Mouse (Mus musculus) MEL (cell line): Measurements from ENCODE around the gene Syne2. TPM values are rescaled to one million over a fixed set of nuclear protein-coding genes. Genes with fewer than 3 reads are reported as not detected.

Source experiments
- DNase-seq: peaks from one replicate; pipeline ENCODE4 v3.0.0; 2011; ENCODE audit warnings: low read depth, low spot score
- H3K27ac ChIP-seq: 2 replicates; pipeline ENCODE4 v1.5.1; 2012; ENCODE audit warnings: low read depth, mild to moderate bottlenecking, control low read depth, low read length, moderate library complexity; ENCODE audit not compliant: control insufficient read depth
- H3K27me3 ChIP-seq, 2 experiments: fragments of 150-350 bp in 1 of 2; sonication (generic) in 1 of 2; 2 replicates each; pipeline ENCODE4 v1.6.1; 2012; ENCODE audit warnings: low read length in 2 of 2, mild to moderate bottlenecking in 2 of 2, improper control_type of control experiment in 1 of 2, moderate library complexity in 1 of 2; ENCODE audit not compliant: insufficient read depth in 2 of 2, control insufficient read depth in 1 of 2
- H3K36me3 ChIP-seq, 2 experiments: 2 replicates each; pipeline ENCODE4 v1.6.1; 2012 to 2014; ENCODE audit warnings: low read length in 2 of 2, improper control_type of control experiment in 1 of 2, inconsistent platforms in 1 of 2, mild to moderate bottlenecking in 1 of 2; ENCODE audit not compliant: insufficient read depth in 2 of 2, control insufficient read depth in 1 of 2
- H3K4me1 ChIP-seq, 2 experiments: fragments of 150-350 bp in 1 of 2; sonication (generic) in 1 of 2; 2 replicates each; pipeline ENCODE4 v1.6.1; 2012; ENCODE audit warnings: low read length in 2 of 2, improper control_type of control experiment in 1 of 2, mild to moderate bottlenecking in 1 of 2; ENCODE audit not compliant: insufficient read depth in 2 of 2, control insufficient read depth in 1 of 2
- H3K4me3 ChIP-seq, 2 experiments: fragments of 150-350 bp in 1 of 2; sonication (generic) in 1 of 2; 2 replicates each; pipeline ENCODE4 v1.5.1; 2012; ENCODE audit warnings: low read depth in 2 of 2, low read length in 2 of 2, mild to moderate bottlenecking in 2 of 2, moderate library complexity in 2 of 2, control low read depth in 1 of 2, improper control_type of control experiment in 1 of 2; ENCODE audit not compliant: control insufficient read depth in 1 of 2, insufficient read depth in 1 of 2
- H3K79me2 ChIP-seq: 2 replicates; pipeline ENCODE4 v1.6.1; 2012; ENCODE audit warnings: mild to moderate bottlenecking, low read length, moderate library complexity; ENCODE audit not compliant: control insufficient read depth, poor library complexity, insufficient read depth
- H3K9ac ChIP-seq: 2 replicates; pipeline ENCODE4 v1.6.1; 2012; ENCODE audit warnings: low read depth, mild to moderate bottlenecking, control low read depth, low read length, moderate library complexity; ENCODE audit not compliant: control insufficient read depth, poor library complexity, severe bottlenecking
- H3K9me3 ChIP-seq: fragments of 150-350 bp; sonication (generic); replicated peaks from 2 replicates; pipeline ENCODE4 v1.6.1; 2012; ENCODE audit warnings: mild to moderate bottlenecking, low read length, improper control_type of control experiment, moderate library complexity; ENCODE audit not compliant: insufficient read depth
- BHLHE40 ChIP-seq: IDR thresholded peaks from 2 replicates; pipeline ENCODE4 v1.6.1; 2012; ENCODE audit warnings: low read depth, mild to moderate bottlenecking, inconsistent platforms, low read length, improper control_type of control experiment, borderline replicate concordance
- CHD1 ChIP-seq: IDR thresholded peaks from 2 replicates; pipeline ENCODE4 v1.6.1; 2012; ENCODE audit warnings: low read depth, mild to moderate bottlenecking, inconsistent platforms, low read length, improper control_type of control experiment
- CHD2 ChIP-seq: IDR thresholded peaks from 2 replicates; pipeline ENCODE4 v1.6.1; 2011; ENCODE audit warnings: low read length, improper control_type of control experiment
- CTCF ChIP-seq, 3 experiments: IDR thresholded peaks in 2 of 3; conservative IDR thresholded peaks in 1 of 3; 2 replicates each; pipeline ENCODE4 v1.5.1; 2011 to 2012; ENCODE audit warnings: low read length in 3 of 3, low read depth in 2 of 3, mild to moderate bottlenecking in 2 of 3, improper control_type of control experiment in 1 of 3, inconsistent platforms in 1 of 3, mixed read lengths in 1 of 3, moderate library complexity in 1 of 3; ENCODE audit not compliant: control insufficient read depth in 1 of 3, insufficient read depth in 1 of 3, poor library complexity in 1 of 3, severe bottlenecking in 1 of 3
- E2F4 ChIP-seq: IDR thresholded peaks from 2 replicates; pipeline ENCODE4 v1.6.1; 2011; ENCODE audit warnings: low read depth, low read length, improper control_type of control experiment, borderline replicate concordance
- GATA1 ChIP-seq: IDR thresholded peaks from 2 replicates; pipeline ENCODE4 v1.6.1; 2011; ENCODE audit warnings: low read depth, low read length, improper control_type of control experiment
- HCFC1 ChIP-seq: IDR thresholded peaks from 2 replicates; pipeline ENCODE4 v1.6.1; 2012; ENCODE audit warnings: low read depth, mild to moderate bottlenecking, inconsistent platforms, low read length, improper control_type of control experiment, moderate library complexity
- JUND ChIP-seq: IDR thresholded peaks from 2 replicates; pipeline ENCODE4 v1.6.1; 2011; ENCODE audit warnings: low read depth, mild to moderate bottlenecking, improper control_type of control experiment, low read length
- MAFK ChIP-seq: IDR thresholded peaks from 2 replicates; pipeline ENCODE4 v1.6.1; 2011; ENCODE audit warnings: low read depth, mild to moderate bottlenecking, low read length, improper control_type of control experiment, borderline replicate concordance
- MAZ ChIP-seq: IDR thresholded peaks from 2 replicates; pipeline ENCODE4 v1.6.1; 2012; ENCODE audit warnings: low read depth, mild to moderate bottlenecking, inconsistent platforms, low read length, improper control_type of control experiment
- MEF2A ChIP-seq: IDR thresholded peaks from 2 replicates; pipeline ENCODE4 v1.6.1; 2014; ENCODE audit warnings: low read depth, mild to moderate bottlenecking, inconsistent platforms, low read length, improper control_type of control experiment; ENCODE audit not compliant: poor library complexity, insufficient replicate concordance, severe bottlenecking; ENCODE audit errors: extremely low read depth
- MXI1 ChIP-seq: IDR thresholded peaks from 2 replicates; pipeline ENCODE4 v1.6.1; 2011; ENCODE audit warnings: mild to moderate bottlenecking, low read depth, low read length, improper control_type of control experiment
- POLR2AphosphoS5 ChIP-seq: IDR thresholded peaks from 2 replicates; pipeline ENCODE4 v1.6.1; 2012; ENCODE audit warnings: low read depth, borderline replicate concordance, mild to moderate bottlenecking, inconsistent platforms, low read length, moderate library complexity, mixed read lengths
- SMC3 ChIP-seq: IDR thresholded peaks from 2 replicates; pipeline ENCODE4 v1.6.1; 2011; ENCODE audit warnings: low read depth, low read length, improper control_type of control experiment
- TAL1 ChIP-seq: IDR thresholded peaks from 2 replicates; pipeline ENCODE4 v1.6.1; 2012; ENCODE audit warnings: mild to moderate bottlenecking, inconsistent platforms, low read length, moderate library complexity, mixed read lengths
- TBP ChIP-seq: IDR thresholded peaks from 2 replicates; pipeline ENCODE4 v1.8.0; 2011; ENCODE audit warnings: low read depth, low read length, improper control_type of control experiment
- TCF12 ChIP-seq: IDR thresholded peaks from 2 replicates; pipeline ENCODE4 v1.6.1; 2014; ENCODE audit warnings: low read depth, mild to moderate bottlenecking, inconsistent platforms, low read length, improper control_type of control experiment, moderate library complexity
- USF1 ChIP-seq: IDR thresholded peaks from 2 replicates; pipeline ENCODE4 v1.6.1; 2014; ENCODE audit warnings: low read depth, mild to moderate bottlenecking, inconsistent platforms, low read length, improper control_type of control experiment, moderate library complexity
- USF2 ChIP-seq, 2 experiments: IDR thresholded peaks; 2 replicates each; pipeline ENCODE4 v1.6.1; 2011 to 2012; ENCODE audit warnings: improper control_type of control experiment in 2 of 2, low read length in 2 of 2, borderline replicate concordance in 1 of 2, inconsistent platforms in 1 of 2, low read depth in 1 of 2, mild to moderate bottlenecking in 1 of 2; ENCODE audit not compliant: insufficient read depth in 1 of 2
- ZKSCAN1 ChIP-seq: IDR thresholded peaks from 2 replicates; pipeline ENCODE4 v1.6.1; 2012; ENCODE audit warnings: low read depth, mild to moderate bottlenecking, inconsistent platforms, low read length, improper control_type of control experiment, moderate library complexity
- ZMIZ1 ChIP-seq: IDR thresholded peaks from 2 replicates; pipeline ENCODE4 v1.6.1; 2012; ENCODE audit warnings: low read depth, mild to moderate bottlenecking, inconsistent platforms, low read length, improper control_type of control experiment, moderate library complexity
- polyA plus RNA-seq, 2 experiments: library from polyadenylated mRNA; stranded (reverse) in 1 of 2; unstranded in 1 of 2; fragments of >175 nt in 1 of 2; fragments of >200 nt in 1 of 2; gene quantifications; 2 replicates each; pipeline versions ENCODE4 v1.2.1 to v1.2.4; 2012; ENCODE audit warnings: low replicate concordance in 2 of 2, low read depth in 1 of 2; ENCODE audit not compliant: insufficient read length in 2 of 2, insufficient read depth in 1 of 2, missing spikeins in 1 of 2
- total RNA-seq: library from RNA; depleted of rRNA; stranded (reverse); fragments of 300-350 nt; gene quantifications from 2 replicates; pipeline ENCODE4 v1.2.3, GENCODE M21; 2012

Syne2 gene
- total and polyA plus RNA-seq, 3 experiments: 0.06 to 0.15 TPM; not detected in 1

GRCm38 (mm10) chr12:75879636-75880317 lies 61.8 kb downstream of the Syne2 start:
- H3K27me3 ChIP-seq: peaks cover 18 to 19% of the 10 kb centered on the region in 2 experiments
- H3K9ac ChIP-seq: no peak overlapping the region
- no peak overlapping the region for H3K4me3 ChIP-seq
- H3K36me3 ChIP-seq: no peaks in the 10 kb centered on the region
- TF ChIP-seq TAL1: no peak
- no peak for TF ChIP-seq POLR2AphosphoS5
- no peak for TF ChIP-seq ZMIZ1
- TF ChIP-seq JUND: no peak
- TF ChIP-seq TCF12: no peak
- no peak for TF ChIP-seq USF2 (IDR thresholded peaks at IDR 0.05; ENCODE audit: borderline replicate concordance in 1 of 2, insufficient read depth in 1 of 2, low read depth in 1 of 2, low read length in 2 of 2)
- no peak for TF ChIP-seq BHLHE40
- TF ChIP-seq MXI1: no peak
- TF ChIP-seq CTCF (IDR thresholded peaks at IDR 0.05 in 2 of 3, conservative IDR thresholded peaks at IDR 0.05 in 1 of 3; ENCODE audit: control insufficient read depth in 1 of 3, insufficient read depth in 1 of 3, low read depth in 2 of 3, low read length in 3 of 3, poor library complexity in 1 of 3, severe bottlenecking in 1 of 3): no peak
- no peak for TF ChIP-seq CHD2
- TF ChIP-seq, all 39 proteins: peak for 0
- Histone ChIP-seq H3K79me2 (no peaks in the 10 kb centered on the region), H3K4me1 (no peaks in the 10 kb centered on the region), H3K9me3 (no peaks in the 10 kb centered on the region), H3K27ac (no peak overlapping the region)
- no peak for DNase-seq

- H3K36me3 ChIP-seq: no peaks in the 10 kb centered on the region
- H3K4me1 ChIP-seq: no peaks in the 10 kb centered on the region
- H3K9me3 ChIP-seq: no peaks in the 10 kb centered on the region
- DNase-seq: no peak
- TF ChIP-seq HCFC1 (no peak), SMC3 (no peak), CTCF (IDR thresholded peaks at IDR 0.05 in 2 of 3, conservative IDR thresholded peaks at IDR 0.05 in 1 of 3; ENCODE audit: control insufficient read depth in 1 of 3, insufficient read depth in 1 of 3, low read depth in 2 of 3, low read length in 3 of 3, poor library complexity in 1 of 3, severe bottlenecking in 1 of 3) (no peak), USF2 (IDR thresholded peaks at IDR 0.05; ENCODE audit: borderline replicate concordance in 1 of 2, insufficient read depth in 1 of 2, low read depth in 1 of 2, low read length in 2 of 2) (no peak), ZMIZ1 (no peak), E2F4 (no peak), TBP (no peak), USF1 (no peak), MXI1 (no peak), CHD1 (no peak), GATA1 (no peak), ZKSCAN1 (no peak), MAFK (no peak), MEF2A (no peak), MAZ (no peak)
- no peak overlapping the region for H3K27ac ChIP-seq
- no peak overlapping the region for H3K4me3 ChIP-seq
- H3K9ac ChIP-seq: no peak overlapping the region
- peaks cover 18 to 20% of the 10 kb centered on the region in 2 experiments for H3K27me3 ChIP-seq
- no peaks in the 10 kb centered on the region for H3K79me2 ChIP-seq
These were observed 63.6 kb downstream of the Syne2 start for GRCm38 (mm10) chr12:75881554-75881953.
